15 mouse cellular contexts compared by ENCODE assay signal in genomic region chr4:57862269-57862986, GRCm38 (mm10). TPM values are rescaled to one million over a fixed set of nuclear protein-coding genes. Genes with fewer than 3 reads are reported as not detected.
A peak's percentile ranks its signal among the peaks of the same experiment; 100 is the strongest.
DNase-seq lines count a peak whose midpoint lies in the region; ATAC-seq and TF ChIP-seq lines count a peak whose summit lies in the region.
"Had no signal": no experiment of that assay in that cellular context is flagged by ENCODE, and none has a peak within 500 bp of the region (broad histone marks: within the 10 kb centered on the region; RNA-seq: fewer than 3 reads in every experiment).

No protein-coding gene starts in this region.

- H3K4me3 ChIP-seq in kidney, embryonic 14.5 days (ENCODE audit: low read length), result no peak overlapping the region
- no peak overlapping the region for H3K4me3 ChIP-seq in spleen, adult 2 months (ENCODE audit: extremely low read depth, insufficient read depth, insufficient read length)
- H3K4me3 ChIP-seq: hindbrain, embryonic 13.5 days; left cerebral cortex, adult 2 months; liver, embryonic 13.5 days; midbrain, embryonic 15.5 days; neural tube, embryonic 13.5 days had no signal

- DNase-seq in adrenal gland, adult 2 months, result peak; percentile 0
- DNase-seq in adrenal gland, postnatal 10 days, result no peak
- DNase-seq in kidney, adult 8-10 months, result no peak
- DNase-seq in spleen, adult 2 months (ENCODE audit: low read depth in 1 of 2, low spot score in 2 of 2), result peak; percentile 33 to 49
- DNase-seq in layer of hippocampus, adult 9-10 months (ENCODE audit: low spot score), result no peak
- DNase-seq: cerebellum, adult 18-20 months; liver, embryonic 13.5 days had no signal

- 32% methylated on average over 9 of the region's 9 CpGs for WGBS in kidney, embryonic 14.5 days
- WGBS in spleen, adult 2 months, result 47% methylated on average over 9 of the region's 9 CpGs

- H3K27me3 ChIP-seq in kidney, embryonic 14.5 days (ENCODE audit: control insufficient read depth, insufficient read depth, low read length), result no peaks in the 10 kb centered on the region
- no peaks in the 10 kb centered on the region for H3K27me3 ChIP-seq in spleen, adult 2 months (ENCODE audit: control insufficient read depth, insufficient read depth, low read length)
- H3K27me3 ChIP-seq: hindbrain, embryonic 13.5 days; liver, embryonic 13.5 days; midbrain, embryonic 15.5 days; neural tube, embryonic 13.5 days had no signal

- H3K36me3 ChIP-seq in kidney, embryonic 14.5 days (ENCODE audit: control insufficient read depth, insufficient read depth, low read length), result peaks cover 4% of the 10 kb centered on the region; the same call in 1 of the 2 replicates
- no peaks in the 10 kb centered on the region for H3K36me3 ChIP-seq in spleen, adult 2 months (ENCODE audit: control insufficient read depth, insufficient read depth, low read length)
- H3K36me3 ChIP-seq: liver, embryonic 13.5 days; midbrain, embryonic 15.5 days had no signal

- H3K4me1 ChIP-seq in kidney, embryonic 14.5 days (ENCODE audit: control insufficient read depth, insufficient read depth, low read length), result peaks cover 18% of the 10 kb centered on the region
- H3K4me1 ChIP-seq in spleen, adult 2 months (ENCODE audit: control insufficient read depth, insufficient read depth, insufficient read length), result peaks cover 18% of the 10 kb centered on the region; the same call in 1 of the 2 replicates
- H3K4me1 ChIP-seq: liver, embryonic 13.5 days had no signal

- no peak overlapping the region for H3K4me2 ChIP-seq in kidney, embryonic 14.5 days (replicated peaks; ENCODE audit: low read depth, low read length)
- H3K4me2 ChIP-seq: hindbrain, embryonic 13.5 days; liver, embryonic 13.5 days; midbrain, embryonic 15.5 days; neural tube, embryonic 13.5 days had no signal

- no peak for TF ChIP-seq POLR2A in spleen, adult 2 months (IDR thresholded peaks at IDR 0.05; ENCODE audit: low read depth, low read length)

- H3K9ac ChIP-seq in kidney, embryonic 14.5 days (ENCODE audit: low read depth, low read length), result no peak overlapping the region
- H3K9ac ChIP-seq: hindbrain, embryonic 13.5 days; liver, embryonic 13.5 days; midbrain, embryonic 15.5 days; neural tube, embryonic 13.5 days had no signal

- peak; percentile 74 for ATAC-seq in kidney, embryonic 14.5 days (ENCODE audit: low FRiP score, low TSS enrichment)
- ATAC-seq in common myeloid progenitor, adult 5-6 weeks (replicated peaks; ENCODE audit: low read depth, poor library complexity, severe bottlenecking), result 0 out of 2 replicates have a peak, but pooled peaks have one; percentile 22
- no peak for ATAC-seq in CD4-positive, CD25-positive, alpha-beta regulatory T cell, adult 4 months
- ATAC-seq: midbrain, embryonic 15.5 days had no signal

- H3K27ac ChIP-seq in kidney, embryonic 14.5 days (ENCODE audit: low read depth, low read length), result peak overlapping the region; percentile 52; the same call in 1 of the 2 replicates
- H3K27ac ChIP-seq in spleen, adult 2 months (ENCODE audit: insufficient read depth, low read length), result no peak overlapping the region
- H3K27ac ChIP-seq: hindbrain, embryonic 13.5 days; left cerebral cortex, adult 2 months; liver, embryonic 13.5 days; macrophage; midbrain, embryonic 15.5 days; neural tube, embryonic 13.5 days had no signal

- TF ChIP-seq CTCF in spleen, adult 2 months (IDR thresholded peaks at IDR 0.05; ENCODE audit: extremely low read depth, insufficient read depth, insufficient read length, insufficient replicate concordance), result no peak

- no peaks in the 10 kb centered on the region for H3K9me3 ChIP-seq in kidney, embryonic 14.5 days (ENCODE audit: control insufficient read depth, low read length)
- H3K9me3 ChIP-seq: hindbrain, embryonic 13.5 days; liver, embryonic 13.5 days; midbrain, embryonic 15.5 days had no signal

RNA-seq across cellular contexts. Expression of gene D630039A03Rik, which starts 53.7 kb away (rescaled TPM):
- 10 to 100 TPM; 11.5 to 11.6 TPM for total RNA-seq in adrenal gland, adult 2 months (2021)
- polyA plus RNA-seq in adrenal gland, adult 2 months (2012; rRNA removed), result 3.8 and 4.9 TPM in 2 replicates
- total RNA-seq in adrenal gland, postnatal 10 days (2021), result 1 to 10 TPM; 6.3 to 6.7 TPM
- polyA plus RNA-seq in kidney, embryonic 14.5 days (2014; fragmentation: Nextera tagmentation; extraction: Ambion mirVana), result 0.70 and 1.0 TPM in 2 replicates
- not detected in 2 replicates for total RNA-seq in common myeloid progenitor, adult 5-6 weeks (2017)
- polyA plus RNA-seq in spleen, adult 2 months (2012; rRNA removed), result 0.18 and 0.19 TPM in 2 replicates
- 10 to 100 TPM in 1 of 2 experiments, 1 to 10 TPM in 1; 9.2 to 13.9 TPM for polyA plus RNA-seq in CD4-positive, CD25-positive, alpha-beta regulatory T cell, adult 4 months (2017; shearing (Covaris generic))
- polyA plus RNA-seq: macrophage had no signal

Comparison
In these comparisons a context has a peak if more than half of its experiments do, and no peak if none do; other contexts are left out.
1. DNase-seq: peak in adrenal gland, adult 2 months (single experiment) and spleen, adult 2 months (2 of 2); none in adrenal gland, postnatal 10 days (single experiment), kidney, adult 8-10 months (0 of 2) and layer of hippocampus, adult 9-10 months (single experiment).